Mouse (Mus musculus): ENCODE measurements at regions not wholly inside any gene's neighbourhood (a gene's known extent, or its start where the extent isn't known, plus 50 kb on each side); places are given as distances from the start of the nearest gene placed in this dataset.

- ATAC-seq (ENCODE audit: insufficient number of reproducible peaks, insufficient read depth, low FRiP score, low read depth) = no peak
- no peaks in the 10 kb centered on the region for H3K9me3 ChIP-seq (ENCODE audit: control insufficient read depth, low read depth, low read length)
- H3K4me3 ChIP-seq (ENCODE audit: low read depth, low read length) = no peak overlapping the region
- H3K4me1 ChIP-seq (ENCODE audit: control insufficient read depth, insufficient read depth, low read length) = peaks cover 10% of the 10 kb centered on the region; the same call in 1 of the 2 replicates
- H3K36me3 ChIP-seq (ENCODE audit: control insufficient read depth, insufficient read depth, low read length) = no peaks in the 10 kb centered on the region
- H3K4me2 ChIP-seq (replicated peaks; ENCODE audit: low read depth, low read length) = no peak overlapping the region
- 5% methylated on average over 3 of the region's 3 CpGs for WGBS
- no peak overlapping the region for H3K9ac ChIP-seq (replicated peaks; ENCODE audit: low read depth, low read length)
- no peaks in the 10 kb centered on the region for H3K27me3 ChIP-seq (ENCODE audit: control insufficient read depth, insufficient read depth, low read length)
- no peak overlapping the region for H3K27ac ChIP-seq (ENCODE audit: low read length)
These were observed 1406.1 kb upstream of the A1bg start for GRCm38 (mm10) chr15:62328920-62329319.

- ATAC-seq (ENCODE audit: insufficient number of reproducible peaks, insufficient read depth, low FRiP score, low read depth) = no peak; the same call in 1 of the 2 replicates
- H3K9ac ChIP-seq (replicated peaks; ENCODE audit: low read depth, low read length) = no peak overlapping the region
- H3K4me3 ChIP-seq (ENCODE audit: low read depth, low read length) = no peak overlapping the region
- H3K9me3 ChIP-seq (ENCODE audit: control insufficient read depth, low read depth, low read length) = no peaks in the 10 kb centered on the region
- H3K27me3 ChIP-seq (ENCODE audit: control insufficient read depth, insufficient read depth, low read length) = no peaks in the 10 kb centered on the region
- no peak overlapping the region for H3K27ac ChIP-seq (ENCODE audit: low read length)
- H3K4me2 ChIP-seq (replicated peaks; ENCODE audit: low read depth, low read length) = no peak overlapping the region
- 36% methylated on average over 9 of the region's 9 CpGs for WGBS
- no peaks in the 10 kb centered on the region for H3K36me3 ChIP-seq (ENCODE audit: control insufficient read depth, insufficient read depth, low read length)
- peaks cover 10% of the 10 kb centered on the region; the same call in 1 of the 2 replicates for H3K4me1 ChIP-seq (ENCODE audit: control insufficient read depth, insufficient read depth, low read length)
These were observed 1405.6 kb upstream of the A1bg start for GRCm38 (mm10) chr15:62328305-62328881.

GRCm38 (mm10) chr15:62327481-62327880 is 1404.7 kb upstream of the A1bg start:
- H3K9me3 ChIP-seq (ENCODE audit: control insufficient read depth, low read depth, low read length) = no peaks in the 10 kb centered on the region
- no peak for ATAC-seq (ENCODE audit: insufficient number of reproducible peaks, insufficient read depth, low FRiP score, low read depth)
- H3K27me3 ChIP-seq (ENCODE audit: control insufficient read depth, insufficient read depth, low read length) = no peaks in the 10 kb centered on the region
- WGBS = 76% methylated on average over 2 of the region's 2 CpGs
- no peak overlapping the region for H3K27ac ChIP-seq (ENCODE audit: low read length)
- H3K4me3 ChIP-seq (ENCODE audit: low read depth, low read length) = no peak overlapping the region
- H3K36me3 ChIP-seq (ENCODE audit: control insufficient read depth, insufficient read depth, low read length) = no peaks in the 10 kb centered on the region
- H3K9ac ChIP-seq (replicated peaks; ENCODE audit: low read depth, low read length) = no peak overlapping the region
- peaks cover 10% of the 10 kb centered on the region; the same call in 1 of the 2 replicates for H3K4me1 ChIP-seq (ENCODE audit: control insufficient read depth, insufficient read depth, low read length)
- H3K4me2 ChIP-seq (replicated peaks; ENCODE audit: low read depth, low read length) = no peak overlapping the region

- H3K27me3 ChIP-seq (ENCODE audit: control insufficient read depth, insufficient read depth, low read length) = no peaks in the 10 kb centered on the region
- no peaks in the 10 kb centered on the region for H3K9me3 ChIP-seq (ENCODE audit: control insufficient read depth, low read depth, low read length)
- ATAC-seq (ENCODE audit: insufficient number of reproducible peaks, insufficient read depth, low FRiP score, low read depth) = no peak
- no peak overlapping the region for H3K4me2 ChIP-seq (replicated peaks; ENCODE audit: low read depth, low read length)
- peaks cover 10% of the 10 kb centered on the region; the same call in 1 of the 2 replicates for H3K4me1 ChIP-seq (ENCODE audit: control insufficient read depth, insufficient read depth, low read length)
- H3K9ac ChIP-seq (replicated peaks; ENCODE audit: low read depth, low read length) = no peak overlapping the region
- 92% methylated on average over 4 of the region's 4 CpGs for whole genome bisulfite sequencing
- H3K27ac ChIP-seq (ENCODE audit: low read length) = no peak overlapping the region
- H3K36me3 ChIP-seq (ENCODE audit: control insufficient read depth, insufficient read depth, low read length) = no peaks in the 10 kb centered on the region
- H3K4me3 ChIP-seq (ENCODE audit: low read depth, low read length) = no peak overlapping the region
These were observed 1403.7 kb upstream of the A1bg start for GRCm38 (mm10) chr15:62326524-62326923.

- H3K4me3 ChIP-seq (ENCODE audit: low read depth, low read length) = no peak overlapping the region
- ATAC-seq (ENCODE audit: insufficient number of reproducible peaks, insufficient read depth, low FRiP score, low read depth) = no peak
- H3K9me3 ChIP-seq (ENCODE audit: control insufficient read depth, low read depth, low read length) = no peaks in the 10 kb centered on the region
- H3K4me2 ChIP-seq (replicated peaks; ENCODE audit: low read depth, low read length) = no peak overlapping the region
- H3K36me3 ChIP-seq (ENCODE audit: control insufficient read depth, insufficient read depth, low read length) = no peaks in the 10 kb centered on the region
- H3K9ac ChIP-seq (replicated peaks; ENCODE audit: low read depth, low read length) = no peak overlapping the region
- WGBS = 75% methylated on average over 1 of the region's 1 CpGs
- H3K27me3 ChIP-seq (ENCODE audit: control insufficient read depth, insufficient read depth, low read length) = no peaks in the 10 kb centered on the region
- H3K27ac ChIP-seq (ENCODE audit: low read length) = no peak overlapping the region
- H3K4me1 ChIP-seq (ENCODE audit: control insufficient read depth, insufficient read depth, low read length) = peaks cover 10% of the 10 kb centered on the region; the same call in 1 of the 2 replicates
These were observed 1402.9 kb upstream of the A1bg start for GRCm38 (mm10) chr15:62325451-62326290.

GRCm38 (mm10) chr15:62320966-62321365 is 1398.2 kb upstream of the A1bg start:
- H3K36me3 ChIP-seq (ENCODE audit: control insufficient read depth, insufficient read depth, low read length) = no peaks in the 10 kb centered on the region
- no peaks in the 10 kb centered on the region for H3K4me1 ChIP-seq (ENCODE audit: control insufficient read depth, insufficient read depth, low read length)
- no peaks in the 10 kb centered on the region for H3K27me3 ChIP-seq (ENCODE audit: control insufficient read depth, insufficient read depth, low read length)
- H3K27ac ChIP-seq (ENCODE audit: low read length) = no peak overlapping the region
- H3K9me3 ChIP-seq (ENCODE audit: control insufficient read depth, low read depth, low read length) = no peaks in the 10 kb centered on the region
- H3K4me2 ChIP-seq (replicated peaks; ENCODE audit: low read depth, low read length) = no peak overlapping the region
- WGBS = 70% methylated on average over 5 of the region's 5 CpGs
- no peak overlapping the region for H3K9ac ChIP-seq (replicated peaks; ENCODE audit: low read depth, low read length)
- no peak overlapping the region for H3K4me3 ChIP-seq (ENCODE audit: low read depth, low read length)
- ATAC-seq (ENCODE audit: insufficient number of reproducible peaks, insufficient read depth, low FRiP score, low read depth) = no peak

- Histone ChIP-seq H3K9me3 (ENCODE audit: control insufficient read depth, low read depth, low read length) (no peaks in the 10 kb centered on the region), H3K4me2 (replicated peaks; ENCODE audit: low read depth, low read length) (no peak overlapping the region), H3K27me3 (ENCODE audit: control insufficient read depth, insufficient read depth, low read length) (no peaks in the 10 kb centered on the region), H3K36me3 (ENCODE audit: control insufficient read depth, insufficient read depth, low read length) (no peaks in the 10 kb centered on the region), H3K9ac (replicated peaks; ENCODE audit: low read depth, low read length) (no peak overlapping the region), H3K4me3 (ENCODE audit: low read depth, low read length) (no peak overlapping the region), H3K27ac (ENCODE audit: low read length) (no peak overlapping the region), H3K4me1 (ENCODE audit: control insufficient read depth, insufficient read depth, low read length) (no peaks in the 10 kb centered on the region)
- ATAC-seq (ENCODE audit: insufficient number of reproducible peaks, insufficient read depth, low FRiP score, low read depth) = no peak
- WGBS = 61% methylated on average over 2 of the region's 2 CpGs
These were observed 1391.6 kb upstream of the A1bg start for GRCm38 (mm10) chr15:62314449-62314848.

- Histone ChIP-seq H3K9me3 (ENCODE audit: control insufficient read depth, low read depth, low read length) (no peaks in the 10 kb centered on the region), H3K27me3 (ENCODE audit: control insufficient read depth, insufficient read depth, low read length) (no peaks in the 10 kb centered on the region), H3K9ac (replicated peaks; ENCODE audit: low read depth, low read length) (no peak overlapping the region), H3K4me3 (ENCODE audit: low read depth, low read length) (no peak overlapping the region), H3K4me2 (replicated peaks; ENCODE audit: low read depth, low read length) (no peak overlapping the region), H3K4me1 (ENCODE audit: control insufficient read depth, insufficient read depth, low read length) (no peaks in the 10 kb centered on the region), H3K36me3 (ENCODE audit: control insufficient read depth, insufficient read depth, low read length) (no peaks in the 10 kb centered on the region), H3K27ac (ENCODE audit: low read length) (no peak overlapping the region)
- no peak for ATAC-seq (ENCODE audit: insufficient number of reproducible peaks, insufficient read depth, low FRiP score, low read depth)
- 81% methylated on average over 3 of the region's 3 CpGs for WGBS
These were observed 1379.4 kb upstream of the A1bg start for GRCm38 (mm10) chr15:62302233-62302632.
